Mouse (Mus musculus) MEL (cell line): Measurements from ENCODE around the gene Rbm43.

Experiments used
- CTCF ChIP-seq, 3 experiments: IDR thresholded peaks in 2 of 3; conservative IDR thresholded peaks in 1 of 3; 2 replicates each; pipeline ENCODE4 v1.5.1; 2011 to 2012; ENCODE audit warnings: low read length in 3 of 3, low read depth in 2 of 3, mild to moderate bottlenecking in 2 of 3, improper control_type of control experiment in 1 of 3, inconsistent platforms in 1 of 3, mixed read lengths in 1 of 3, moderate library complexity in 1 of 3; ENCODE audit not compliant: control insufficient read depth in 1 of 3, insufficient read depth in 1 of 3, poor library complexity in 1 of 3, severe bottlenecking in 1 of 3
- E2F4 ChIP-seq: IDR thresholded peaks from 2 replicates; pipeline ENCODE4 v1.6.1; 2011; ENCODE audit warnings: low read depth, low read length, improper control_type of control experiment, borderline replicate concordance

DNA sequence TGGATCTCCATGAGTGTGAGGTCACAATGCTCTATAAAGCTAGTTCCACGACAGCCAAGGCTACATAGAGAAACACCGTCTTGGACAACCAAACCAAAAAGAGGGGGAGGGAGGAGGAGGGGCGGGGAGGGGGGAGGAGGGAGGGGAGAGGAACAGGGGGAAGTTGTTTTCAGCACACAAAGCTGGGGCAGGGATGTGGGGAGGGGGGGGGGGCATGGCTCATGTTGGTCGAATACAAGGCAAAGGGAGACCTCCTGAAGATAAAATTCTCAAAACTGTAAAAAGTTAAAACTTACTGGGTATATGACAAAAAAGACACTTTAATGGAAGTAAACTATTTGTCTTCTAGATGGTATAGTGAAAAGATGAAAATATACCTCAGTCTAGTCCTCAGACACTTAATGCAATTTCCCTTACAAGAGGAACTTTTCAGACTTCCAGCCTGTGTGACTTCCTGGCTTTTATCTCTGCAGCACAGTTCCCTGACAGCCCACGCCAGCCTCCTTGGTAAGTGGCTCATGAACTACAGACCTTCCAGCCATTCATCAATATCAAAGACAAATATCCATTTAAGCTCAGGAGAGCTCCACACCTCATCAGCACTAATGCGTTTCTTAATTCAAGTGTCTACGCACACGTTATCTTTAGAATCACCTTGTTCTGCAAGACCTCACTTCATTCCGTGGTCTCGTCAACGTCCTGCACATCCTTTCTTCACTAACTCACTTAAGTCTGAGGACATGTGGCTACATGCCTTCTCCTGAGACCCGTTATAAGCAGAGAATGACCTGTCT is 1.4 kb downstream of the Rbm43 start:
- no peak for TF ChIP-seq CTCF (IDR thresholded peaks at IDR 0.05 in 2 of 3, conservative IDR thresholded peaks at IDR 0.05 in 1 of 3; ENCODE audit: control insufficient read depth in 1 of 3, insufficient read depth in 1 of 3, low read depth in 2 of 3, low read length in 3 of 3, poor library complexity in 1 of 3, severe bottlenecking in 1 of 3)
- no peak for TF ChIP-seq E2F4
